Mouse (Mus musculus) forebrain, embryonic 13.5 days (tissue): Measurements from ENCODE around the gene Dusp10. TPM values are rescaled to one million over a fixed set of nuclear protein-coding genes. Genes with fewer than 3 reads are reported as not detected.

Source experiments
- ATAC-seq: fragments of 200-750 bp; cut with Nextera tagmentation; 2 replicates; pipeline ENCODE4 v1.8.0; 2017
- H3K27ac ChIP-seq: fragments of 300-500 bp; sonication (generic); 2 replicates; pipeline ENCODE4 v1.5.1; 2015; ENCODE audit warnings: inconsistent platforms, mild to moderate bottlenecking, moderate library complexity
- H3K27me3 ChIP-seq: fragments of 300-500 bp; sonication (generic); 2 replicates; pipeline ENCODE4 v1.6.1; 2015; ENCODE audit warnings: mild to moderate bottlenecking, inconsistent platforms
- H3K36me3 ChIP-seq: fragments of 300-500 bp; sonication (generic); 2 replicates; pipeline ENCODE4 v1.6.1; 2015; ENCODE audit warnings: mild to moderate bottlenecking, inconsistent platforms; ENCODE audit not compliant: poor library complexity, severe bottlenecking
- H3K4me1 ChIP-seq: fragments of 300-500 bp; sonication (generic); 2 replicates; pipeline ENCODE4 v1.6.1; 2015; ENCODE audit warnings: inconsistent platforms
- H3K4me2 ChIP-seq: fragments of 300-500 bp; sonication (generic); 2 replicates; pipeline ENCODE4 v1.6.1; 2015; ENCODE audit warnings: inconsistent platforms, mild to moderate bottlenecking, moderate library complexity
- H3K4me3 ChIP-seq: fragments of 300-500 bp; sonication (generic); 2 replicates; pipeline ENCODE4 v1.5.1; 2015; ENCODE audit warnings: mild to moderate bottlenecking, inconsistent platforms
- H3K9ac ChIP-seq: fragments of 300-500 bp; sonication (generic); 2 replicates; pipeline ENCODE4 v1.6.1; 2015; ENCODE audit warnings: mild to moderate bottlenecking, inconsistent platforms
- H3K9me3 ChIP-seq: fragments of 300-500 bp; sonication (generic); replicated peaks from 2 replicates; pipeline ENCODE4 v1.6.1; 2016; ENCODE audit warnings: inconsistent platforms
- WGBS: fragments of 180-500 bp; shearing (Covaris S2); methylation state at CpG from one replicate; pipeline ENCODE4 v1.1.7; 2015; 5-methylcytosine and 5-hydroxymethylcytosine counted together
- polyA plus RNA-seq: library from polyadenylated mRNA; unstranded; fragments of >200 nt; fragmentation: Nextera tagmentation; extraction: Ambion mirVana; gene quantifications from 2 replicates; pipeline ENCODE4 v1.2.1, GENCODE M21; 2015

The Dusp10 gene
- 8.6 and 9.7 TPM in 2 replicates for polyA plus RNA-seq

GRCm38 (mm10) chr1:184013106-184013505 is at the start of gene Dusp10:
TSS of gene Dusp10 (plus strand) at chr1:184013302.
- Histone ChIP-seq H3K4me1 (no peaks in the 10 kb centered on the region), H3K9ac (no peak within 1 kb of the TSS), H3K9me3 (no peaks in the 10 kb centered on the region), H3K4me2 (no peak within 1 kb of the TSS), H3K27ac (no peak within 1 kb of the TSS), H3K4me3 (no peak within 1 kb of the TSS), H3K27me3 (no peaks in the 10 kb centered on the region), H3K36me3 (no peaks in the 10 kb centered on the region)
- WGBS: 87% methylated on average over 4 of the region's 4 CpGs
- no peak for ATAC-seq

- no peaks in the 10 kb centered on the region for H3K36me3 ChIP-seq
- H3K9me3 ChIP-seq: no peaks in the 10 kb centered on the region
- ATAC-seq: no peak
- H3K4me3 ChIP-seq: no peak overlapping the region
- WGBS: 82% methylated on average over 4 of the region's 4 CpGs
- no peak overlapping the region for H3K27ac ChIP-seq
- H3K27me3 ChIP-seq: no peaks in the 10 kb centered on the region
- no peak overlapping the region for H3K4me2 ChIP-seq
- no peaks in the 10 kb centered on the region for H3K4me1 ChIP-seq
- H3K9ac ChIP-seq: no peak overlapping the region
Observed at GRCm38 (mm10) chr1:183965341-183965740, 47.8 kb upstream of the Dusp10 start.

DNA sequence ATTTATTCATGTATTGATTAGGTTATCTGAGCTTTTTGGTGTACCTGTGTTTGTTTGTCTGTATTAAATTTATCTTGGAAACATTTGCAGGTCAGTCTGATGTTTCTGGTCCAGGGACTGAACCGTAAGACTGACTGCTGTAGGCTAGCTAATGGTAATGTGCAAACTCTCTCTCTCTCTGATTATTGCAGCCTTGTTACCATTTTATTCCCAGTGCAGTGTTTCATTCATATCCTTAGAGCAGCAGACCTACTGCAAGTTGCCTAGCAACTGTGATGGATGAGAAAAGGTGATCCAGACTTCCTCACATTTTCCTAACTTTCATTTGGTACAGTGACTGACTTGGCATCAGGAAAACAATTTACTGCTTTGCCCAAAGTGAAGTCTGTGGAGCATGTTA is 43.8 kb upstream of the Dusp10 start:
- Histone ChIP-seq H3K4me2 (no peak overlapping the region), H3K9me3 (no peaks in the 10 kb centered on the region), H3K27me3 (no peaks in the 10 kb centered on the region), H3K27ac (no peak overlapping the region), H3K4me3 (no peak overlapping the region), H3K9ac (no peak overlapping the region), H3K36me3 (no peaks in the 10 kb centered on the region), H3K4me1 (no peaks in the 10 kb centered on the region)
- ATAC-seq: no peak
- 91% methylated on average over 1 of the region's 1 CpGs for WGBS

GRCm38 (mm10) chr1:183979814-183980243 is 33.3 kb upstream of the Dusp10 start:
- Histone ChIP-seq H3K27ac (no peak overlapping the region), H3K4me1 (no peaks in the 10 kb centered on the region), H3K4me3 (no peak overlapping the region), H3K27me3 (no peaks in the 10 kb centered on the region), H3K36me3 (no peaks in the 10 kb centered on the region), H3K4me2 (no peak overlapping the region), H3K9ac (no peak overlapping the region), H3K9me3 (no peaks in the 10 kb centered on the region)
- WGBS: 91% methylated on average over 9 of the region's 9 CpGs
- no peak for ATAC-seq

DNA sequence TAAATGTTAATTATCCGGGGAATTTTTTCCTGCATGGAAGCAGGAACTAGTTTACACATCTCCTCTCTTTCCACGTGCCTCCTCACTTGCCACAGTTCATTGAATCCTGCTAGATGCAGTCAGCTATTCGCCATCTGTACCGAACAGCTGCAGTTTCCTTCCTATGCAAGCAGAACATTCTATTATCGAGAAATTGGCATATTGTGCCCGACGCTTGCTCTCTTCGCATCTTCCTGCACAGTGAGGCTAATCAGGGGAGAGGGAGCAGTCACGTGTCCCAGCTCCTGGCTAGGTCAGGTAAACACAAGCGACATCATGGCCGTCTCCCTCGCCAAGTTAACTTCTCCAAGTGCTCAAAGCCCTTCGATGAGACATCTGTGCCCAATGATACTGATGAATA is 31.0 kb upstream of the Dusp10 start:
- Histone ChIP-seq H3K4me2 (no peak overlapping the region), H3K9ac (no peak overlapping the region), H3K4me3 (no peak overlapping the region), H3K27ac (no peak overlapping the region), H3K36me3 (no peaks in the 10 kb centered on the region), H3K9me3 (no peaks in the 10 kb centered on the region), H3K4me1 (no peaks in the 10 kb centered on the region), H3K27me3 (no peaks in the 10 kb centered on the region)
- WGBS: 76% methylated on average over 13 of the region's 13 CpGs
- peak; percentile 59; the same call in 1 of the 2 replicates for ATAC-seq

DNA sequence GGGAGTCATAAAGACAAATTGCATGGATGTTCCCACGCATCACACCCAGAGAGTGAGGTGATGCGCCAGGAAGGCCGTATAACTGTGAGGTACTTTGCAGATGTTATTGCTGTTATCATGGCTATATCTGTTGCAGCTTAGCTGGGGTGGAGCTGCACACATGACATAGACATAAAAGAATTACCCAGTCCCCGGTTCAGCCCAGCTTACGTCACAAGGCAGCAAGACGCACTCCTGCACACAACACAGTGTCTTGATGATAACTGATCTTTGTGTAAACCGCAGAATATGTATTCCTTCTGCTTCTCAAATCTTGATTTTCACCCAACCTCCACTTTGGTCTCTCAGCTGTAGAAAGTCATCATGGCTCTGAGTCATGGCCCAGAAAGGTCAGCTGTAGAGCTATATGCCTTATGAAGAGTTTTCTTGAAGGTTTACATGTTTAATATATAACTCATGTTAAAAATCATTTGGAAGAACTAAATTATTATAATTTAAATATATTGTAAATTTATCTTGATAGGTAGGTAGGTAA is 25.3 kb upstream of the Dusp10 start:
- no peaks in the 10 kb centered on the region for H3K27me3 ChIP-seq
- H3K36me3 ChIP-seq: no peaks in the 10 kb centered on the region
- no peaks in the 10 kb centered on the region for H3K4me1 ChIP-seq
- no peaks in the 10 kb centered on the region for H3K9me3 ChIP-seq
- H3K4me3 ChIP-seq: no peak overlapping the region
- no peak overlapping the region for H3K27ac ChIP-seq
- ATAC-seq: no peak
- WGBS: 95% methylated on average over 7 of the region's 7 CpGs
- H3K9ac ChIP-seq: no peak overlapping the region
- H3K4me2 ChIP-seq: no peak overlapping the region

- no peak for ATAC-seq
- Histone ChIP-seq H3K4me3 (no peak overlapping the region), H3K9ac (no peak overlapping the region), H3K27me3 (no peaks in the 10 kb centered on the region), H3K9me3 (no peaks in the 10 kb centered on the region), H3K4me1 (no peaks in the 10 kb centered on the region), H3K27ac (no peak overlapping the region), H3K4me2 (no peak overlapping the region), H3K36me3 (no peaks in the 10 kb centered on the region)
- 87% methylated on average over 2 of the region's 2 CpGs for WGBS
Observed at GRCm38 (mm10) chr1:183991921-183992320, 21.2 kb upstream of the Dusp10 start.

DNA sequence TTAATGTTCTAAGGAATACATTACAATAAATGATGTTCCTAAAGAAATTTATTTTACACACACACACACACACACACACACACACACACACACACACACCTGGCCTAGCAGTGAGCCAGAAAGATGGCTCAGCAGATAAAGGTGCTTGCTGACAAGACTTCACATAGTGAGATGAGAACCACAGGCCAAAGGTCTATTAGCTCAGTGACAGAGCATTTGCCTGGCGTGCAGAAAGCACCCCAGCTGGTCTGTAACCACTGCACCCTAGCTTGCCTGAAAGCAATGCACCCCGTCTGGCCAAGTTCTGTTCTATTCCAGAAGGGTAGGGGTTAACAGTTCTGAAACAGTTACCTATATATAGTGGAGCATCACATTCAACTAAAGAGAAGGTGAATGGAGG is 15.9 kb upstream of the Dusp10 start:
- ATAC-seq: no peak
- Histone ChIP-seq H3K36me3 (no peaks in the 10 kb centered on the region), H3K4me2 (no peak overlapping the region), H3K27ac (no peak overlapping the region), H3K4me3 (no peak overlapping the region), H3K9ac (no peak overlapping the region), H3K27me3 (no peaks in the 10 kb centered on the region), H3K4me1 (no peaks in the 10 kb centered on the region), H3K9me3 (no peaks in the 10 kb centered on the region)
- 81% methylated on average over 2 of the region's 2 CpGs for WGBS

DNA sequence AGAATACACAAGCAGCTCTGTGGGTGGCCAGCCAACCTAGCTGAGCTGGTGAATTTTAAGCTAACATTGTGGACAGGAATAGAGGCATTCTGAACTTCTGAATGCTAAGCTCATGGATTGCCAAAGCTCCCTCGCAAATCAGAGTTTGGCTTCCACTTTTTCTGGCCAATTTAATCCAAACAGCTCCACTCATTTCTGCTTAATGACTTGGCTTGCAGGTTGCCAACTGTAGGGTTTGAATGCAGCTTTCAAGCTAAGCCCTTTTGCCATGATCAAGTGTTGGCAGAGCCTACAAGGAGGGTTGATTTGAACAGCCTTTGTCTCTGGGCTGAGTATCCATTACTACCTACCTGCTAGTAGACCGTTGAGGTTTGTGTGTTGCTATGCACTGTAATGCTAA is 10.6 kb upstream of the Dusp10 start:
- Histone ChIP-seq H3K36me3 (no peaks in the 10 kb centered on the region), H3K9ac (no peak overlapping the region), H3K4me2 (no peak overlapping the region), H3K27me3 (no peaks in the 10 kb centered on the region), H3K4me1 (no peaks in the 10 kb centered on the region), H3K4me3 (no peak overlapping the region), H3K9me3 (no peaks in the 10 kb centered on the region), H3K27ac (no peak overlapping the region)
- ATAC-seq: no peak
- WGBS: 48% methylated on average over 2 of the region's 2 CpGs

- no peak overlapping the region for H3K4me2 ChIP-seq
- no peak for ATAC-seq
- H3K9me3 ChIP-seq: no peaks in the 10 kb centered on the region
- no peak overlapping the region for H3K9ac ChIP-seq
- no peaks in the 10 kb centered on the region for H3K36me3 ChIP-seq
- H3K4me3 ChIP-seq: no peak overlapping the region
- no peaks in the 10 kb centered on the region for H3K4me1 ChIP-seq
- WGBS: 77% methylated on average over 2 of the region's 2 CpGs
- no peak overlapping the region for H3K27ac ChIP-seq
- no peaks in the 10 kb centered on the region for H3K27me3 ChIP-seq
Observed at GRCm38 (mm10) chr1:184004311-184004710, 8.8 kb upstream of the Dusp10 start.

GRCm38 (mm10) chr1:184005315-184006058 is 7.6 kb upstream of the Dusp10 start:
- H3K4me2 ChIP-seq: no peak overlapping the region

GRCm38 (mm10) chr1:184006086-184006485 is 7.0 kb upstream of the Dusp10 start:
- Histone ChIP-seq H3K36me3 (no peaks in the 10 kb centered on the region), H3K27me3 (no peaks in the 10 kb centered on the region), H3K9me3 (no peaks in the 10 kb centered on the region), H3K4me3 (no peak overlapping the region), H3K4me1 (no peaks in the 10 kb centered on the region), H3K27ac (no peak overlapping the region), H3K9ac (no peak overlapping the region), H3K4me2 (no peak overlapping the region)
- ATAC-seq: no peak

More at GRCm38 (mm10) chr1:184005315-184006058, 7.6 kb upstream of the Dusp10 start:
- Histone ChIP-seq H3K9ac (no peak overlapping the region), H3K27ac (no peak overlapping the region), H3K36me3 (no peaks in the 10 kb centered on the region), H3K27me3 (no peaks in the 10 kb centered on the region), H3K4me1 (no peaks in the 10 kb centered on the region), H3K9me3 (no peaks in the 10 kb centered on the region), H3K4me3 (no peak overlapping the region)
- ATAC-seq: no peak
- WGBS: 89% methylated on average over 6 of the region's 6 CpGs

DNA sequence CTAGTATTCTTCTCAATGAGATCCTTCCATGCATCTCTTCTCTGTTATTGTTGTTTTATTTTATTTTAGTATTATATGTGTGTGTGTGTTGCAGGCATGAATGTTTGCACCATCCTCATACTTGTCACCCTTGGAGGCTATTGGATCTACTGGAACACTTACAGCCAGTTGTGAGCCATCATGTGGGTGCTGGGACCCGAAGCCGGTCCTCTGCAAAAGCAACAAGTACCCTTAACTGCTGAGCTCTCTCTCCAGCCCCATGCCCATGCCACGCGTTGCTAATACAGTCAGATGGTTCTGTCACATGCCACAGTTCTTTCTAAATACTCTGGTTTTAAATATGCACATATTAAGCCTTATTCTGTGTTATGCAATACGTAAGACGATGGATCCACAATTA is 1.8 kb upstream of the Dusp10 start:
- Histone ChIP-seq H3K4me3 (no peak overlapping the region), H3K9ac (no peak overlapping the region), H3K4me1 (no peaks in the 10 kb centered on the region), H3K4me2 (no peak overlapping the region), H3K9me3 (no peaks in the 10 kb centered on the region), H3K27me3 (no peaks in the 10 kb centered on the region), H3K27ac (no peak overlapping the region), H3K36me3 (no peaks in the 10 kb centered on the region)
- whole genome bisulfite sequencing: 96% methylated on average over 6 of the region's 6 CpGs
- no peak for ATAC-seq
